Mouse (Mus musculus): ENCODE measurements at regions not wholly inside any gene's neighbourhood (a gene's known extent, or its start where the extent isn't known, plus 50 kb on each side); places are given as distances from the start of the nearest gene placed in this dataset.

GRCm38 (mm10) chr1:137203512-137203911 lies 243.3 kb upstream of the Nr5a2 start:
- no peaks in the 10 kb centered on the region for H3K27me3 ChIP-seq (ENCODE audit: insufficient read depth, low read length)
- ATAC-seq: no peak
- H3K27ac ChIP-seq (ENCODE audit: low read depth): no peak overlapping the region
- TF ChIP-seq EP300 (IDR thresholded peaks at IDR 0.05; ENCODE audit: low read depth) (no peak), CTCF (IDR thresholded peaks at IDR 0.05; ENCODE audit: low read depth) (no peak)
- no peaks in the 10 kb centered on the region for H3K4me1 ChIP-seq (ENCODE audit: insufficient read depth)
- WGBS (ENCODE audit: insufficient replicate concordance): 54% methylated on average over 8 of the region's 8 CpGs
- no peaks in the 10 kb centered on the region for H3K9me3 ChIP-seq (ENCODE audit: low read length)
- H3K4me2 ChIP-seq (ENCODE audit: low read depth, low read length): no peak overlapping the region
- H3K36me3 ChIP-seq (replicated peaks; ENCODE audit: insufficient read depth, low read length): no peaks in the 10 kb centered on the region
- no peak for DNase-seq
- no peak overlapping the region for H3K4me3 ChIP-seq (ENCODE audit: low read depth, low read length)
- no peak overlapping the region for H3K9ac ChIP-seq (replicated peaks)

DNA sequence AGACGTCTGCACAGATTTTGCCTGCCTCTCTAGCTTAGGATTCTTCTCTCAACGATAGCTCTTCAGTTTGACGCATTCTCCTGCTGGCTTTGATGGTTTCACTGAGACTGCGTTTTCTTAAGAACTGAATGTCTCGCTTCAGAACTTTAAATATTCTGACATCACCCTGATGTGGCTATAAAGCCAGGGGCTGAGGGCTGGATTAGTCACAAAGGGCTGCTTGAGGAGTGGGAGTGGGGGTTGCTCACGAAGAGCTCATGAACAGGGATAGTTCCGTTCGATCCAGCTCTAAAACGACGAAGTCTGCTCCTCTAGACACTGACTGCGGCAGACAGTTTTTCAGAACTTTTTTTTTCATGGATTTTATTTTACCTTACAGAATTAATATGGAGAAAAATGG lies 240.7 kb upstream of the Nr5a2 start:
- no peaks in the 10 kb centered on the region for H3K4me1 ChIP-seq (ENCODE audit: insufficient read depth)
- no peaks in the 10 kb centered on the region for H3K36me3 ChIP-seq (replicated peaks; ENCODE audit: insufficient read depth, low read length)
- no peak for DNase-seq
- no peak overlapping the region for H3K27ac ChIP-seq (ENCODE audit: low read depth)
- no peaks in the 10 kb centered on the region for H3K9me3 ChIP-seq (ENCODE audit: low read length)
- no peak overlapping the region for H3K4me2 ChIP-seq (ENCODE audit: low read depth, low read length)
- TF ChIP-seq CTCF (IDR thresholded peaks at IDR 0.05; ENCODE audit: low read depth): no peak
- TF ChIP-seq EP300 (IDR thresholded peaks at IDR 0.05; ENCODE audit: low read depth): no peak
- no peak overlapping the region for H3K9ac ChIP-seq (replicated peaks)
- H3K4me3 ChIP-seq (ENCODE audit: low read depth, low read length): no peak overlapping the region
- 84% methylated on average over 11 of the region's 11 CpGs for WGBS (ENCODE audit: insufficient replicate concordance)
- no peak for ATAC-seq
- H3K27me3 ChIP-seq (ENCODE audit: insufficient read depth, low read length): no peaks in the 10 kb centered on the region

- no peak overlapping the region for H3K4me3 ChIP-seq (ENCODE audit: low read depth, low read length)
- no peak overlapping the region for H3K27ac ChIP-seq (ENCODE audit: low read depth)
- H3K9me3 ChIP-seq (ENCODE audit: low read length): no peaks in the 10 kb centered on the region
- no peaks in the 10 kb centered on the region for H3K36me3 ChIP-seq (replicated peaks; ENCODE audit: insufficient read depth, low read length)
- H3K9ac ChIP-seq (replicated peaks): no peak overlapping the region
- no peak overlapping the region for H3K4me2 ChIP-seq (ENCODE audit: low read depth, low read length)
- H3K4me1 ChIP-seq (ENCODE audit: insufficient read depth): no peaks in the 10 kb centered on the region
- no peak for DNase-seq
- no peak for ATAC-seq
- TF ChIP-seq EP300 (IDR thresholded peaks at IDR 0.05; ENCODE audit: low read depth): no peak
- no peak for TF ChIP-seq CTCF (IDR thresholded peaks at IDR 0.05; ENCODE audit: low read depth)
- H3K27me3 ChIP-seq (ENCODE audit: insufficient read depth, low read length): no peaks in the 10 kb centered on the region
Observed at GRCm38 (mm10) chr1:137195962-137196361, 235.7 kb upstream of the Nr5a2 start.

DNA sequence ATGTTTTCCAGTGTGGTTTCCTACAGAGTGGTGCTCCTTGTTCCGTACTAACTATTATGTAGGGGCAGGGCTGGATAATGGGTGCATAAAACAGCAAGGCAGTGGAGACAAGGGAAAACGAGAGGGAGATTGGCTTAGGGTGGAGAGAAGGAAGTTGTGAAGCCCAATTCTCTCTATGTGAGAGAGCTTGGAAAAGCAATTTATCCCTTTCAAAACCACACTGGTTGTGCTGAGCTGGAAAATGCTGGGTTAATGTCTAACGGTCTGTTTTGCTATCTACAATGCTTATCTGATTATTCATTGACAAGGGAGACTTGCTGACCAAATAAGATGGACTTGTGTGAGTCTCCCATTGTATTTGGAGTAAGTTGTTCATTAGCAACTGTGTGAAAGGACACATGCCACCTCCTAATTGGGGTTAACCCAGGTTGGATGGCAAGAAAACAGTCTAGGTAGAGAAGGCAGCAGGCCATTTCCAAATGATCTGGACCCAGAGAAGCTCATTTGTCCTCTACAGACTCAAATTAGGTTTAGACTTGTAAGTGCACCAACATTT lies 234.9 kb upstream of the Nr5a2 start:
- H3K4me1 ChIP-seq (ENCODE audit: insufficient read depth): no peaks in the 10 kb centered on the region
- DNase-seq: no peak

DNA sequence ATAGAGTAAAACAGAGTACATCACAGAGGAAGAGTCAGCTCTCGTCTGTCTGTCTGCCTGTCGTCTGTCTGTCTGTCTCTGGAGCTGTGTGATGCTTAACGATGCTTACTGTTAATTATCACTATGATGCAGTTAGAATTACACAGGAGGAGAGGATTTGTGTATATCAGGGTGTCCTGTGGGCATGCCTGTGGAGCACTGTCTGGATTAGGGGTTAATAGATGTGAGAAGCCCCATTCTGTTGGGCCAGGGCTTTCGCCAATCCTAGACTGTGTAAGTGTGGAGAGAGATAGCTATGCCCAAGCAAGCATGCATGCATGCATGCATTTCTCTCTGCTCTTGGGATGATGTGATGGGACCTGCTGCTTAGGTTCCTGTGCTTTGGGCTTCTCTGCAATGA lies 218.0 kb upstream of the Nr5a2 start:
- no peaks in the 10 kb centered on the region for H3K27me3 ChIP-seq (ENCODE audit: insufficient read depth, low read length)
- DNase-seq (no peak), ATAC-seq (no peak)
- no peaks in the 10 kb centered on the region for H3K36me3 ChIP-seq (replicated peaks; ENCODE audit: insufficient read depth, low read length)
- no peak overlapping the region for H3K4me2 ChIP-seq (ENCODE audit: low read depth, low read length)
- H3K4me1 ChIP-seq (ENCODE audit: insufficient read depth): peaks cover 2% of the 10 kb centered on the region; the same call in 1 of the 2 replicates
- no peak overlapping the region for H3K27ac ChIP-seq (ENCODE audit: low read depth)
- no peaks in the 10 kb centered on the region for H3K9me3 ChIP-seq (ENCODE audit: low read length)
- no peak overlapping the region for H3K9ac ChIP-seq (replicated peaks)
- TF ChIP-seq CTCF (IDR thresholded peaks at IDR 0.05; ENCODE audit: low read depth) (no peak), EP300 (IDR thresholded peaks at IDR 0.05; ENCODE audit: low read depth) (no peak)
- WGBS (ENCODE audit: insufficient replicate concordance): 91% methylated on average over 4 of the region's 4 CpGs
- H3K4me3 ChIP-seq (ENCODE audit: low read depth, low read length): no peak overlapping the region

More for the DNA sequence above, 234.9 kb upstream of the Nr5a2 start:
- no peak for ATAC-seq
- Histone ChIP-seq H3K9ac (replicated peaks) (no peak overlapping the region), H3K4me2 (ENCODE audit: low read depth, low read length) (no peak overlapping the region), H3K27ac (ENCODE audit: low read depth) (no peak overlapping the region), H3K36me3 (replicated peaks; ENCODE audit: insufficient read depth, low read length) (no peaks in the 10 kb centered on the region), H3K4me3 (ENCODE audit: low read depth, low read length) (no peak overlapping the region), H3K9me3 (ENCODE audit: low read length) (no peaks in the 10 kb centered on the region), H3K27me3 (ENCODE audit: insufficient read depth, low read length) (no peaks in the 10 kb centered on the region)
- 50% methylated on average over 3 of the region's 3 CpGs for WGBS (ENCODE audit: insufficient replicate concordance)
- TF ChIP-seq CTCF (IDR thresholded peaks at IDR 0.05; ENCODE audit: low read depth) (no peak), EP300 (IDR thresholded peaks at IDR 0.05; ENCODE audit: low read depth) (no peak)

GRCm38 (mm10) chr1:137176696-137177095 lies 216.4 kb upstream of the Nr5a2 start:
- Histone ChIP-seq H3K27me3 (ENCODE audit: insufficient read depth, low read length) (no peaks in the 10 kb centered on the region), H3K4me2 (ENCODE audit: low read depth, low read length) (no peak overlapping the region), H3K9ac (replicated peaks) (no peak overlapping the region), H3K4me1 (ENCODE audit: insufficient read depth) (peaks cover 2% of the 10 kb centered on the region; the same call in 1 of the 2 replicates), H3K9me3 (ENCODE audit: low read length) (no peaks in the 10 kb centered on the region), H3K4me3 (ENCODE audit: low read depth, low read length) (no peak overlapping the region), H3K36me3 (replicated peaks; ENCODE audit: insufficient read depth, low read length) (no peaks in the 10 kb centered on the region), H3K27ac (ENCODE audit: low read depth) (no peak overlapping the region)
- TF ChIP-seq CTCF (IDR thresholded peaks at IDR 0.05; ENCODE audit: low read depth) (no peak), EP300 (IDR thresholded peaks at IDR 0.05; ENCODE audit: low read depth) (no peak)
- DNase-seq (no peak), ATAC-seq (no peak)
- 75% methylated on average over 15 of the region's 15 CpGs for WGBS (ENCODE audit: insufficient replicate concordance)

GRCm38 (mm10) chr1:137174081-137174480 lies 213.8 kb upstream of the Nr5a2 start:
- Histone ChIP-seq H3K4me2 (ENCODE audit: low read depth, low read length) (no peak overlapping the region), H3K9ac (replicated peaks) (no peak overlapping the region), H3K4me1 (ENCODE audit: insufficient read depth) (peaks cover 7% of the 10 kb centered on the region), H3K27ac (ENCODE audit: low read depth) (no peak overlapping the region), H3K9me3 (ENCODE audit: low read length) (no peaks in the 10 kb centered on the region), H3K36me3 (replicated peaks; ENCODE audit: insufficient read depth, low read length) (no peaks in the 10 kb centered on the region), H3K4me3 (ENCODE audit: low read depth, low read length) (no peak overlapping the region), H3K27me3 (ENCODE audit: insufficient read depth, low read length) (no peaks in the 10 kb centered on the region)
- no peak for DNase-seq
- no peak for ATAC-seq
- TF ChIP-seq CTCF (IDR thresholded peaks at IDR 0.05; ENCODE audit: low read depth) (no peak), EP300 (IDR thresholded peaks at IDR 0.05; ENCODE audit: low read depth) (no peak)
- WGBS (ENCODE audit: insufficient replicate concordance): 65% methylated on average over 5 of the region's 5 CpGs
